Mouse (Mus musculus): ENCODE data around the gene Fbn1. TPM values are rescaled to one million over a fixed set of nuclear protein-coding genes. Genes with fewer than 3 reads are reported as not detected.

Gene Fbn1
- polyA plus RNA-seq, 1 experiment from 2014 or later = 17.2 TPM

DNA sequence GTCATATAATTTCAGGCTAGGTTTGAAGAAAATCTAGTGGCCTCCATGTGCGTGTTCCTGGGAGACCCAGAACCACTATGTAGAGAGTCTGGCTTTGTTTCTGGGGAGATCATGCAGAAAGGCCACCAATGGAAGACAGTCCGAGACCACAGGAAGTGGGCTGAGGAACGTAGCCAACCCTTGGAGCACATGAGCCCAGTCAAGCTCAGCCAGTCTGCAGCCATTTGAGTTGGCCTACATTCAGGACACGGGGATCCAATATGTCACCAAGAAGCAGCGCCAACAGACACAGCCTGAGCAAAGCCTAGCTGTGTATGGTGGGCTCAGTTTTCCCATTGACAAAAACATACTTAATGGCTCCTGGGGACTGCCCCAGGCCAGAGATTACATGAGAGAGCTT is 11.1 kb downstream of the Fbn1 start:
- no peak for ATAC-seq (ENCODE audit: low FRiP score, low TSS enrichment)
- WGBS = 86% methylated on average over 5 of the region's 5 CpGs
- Histone ChIP-seq H3K9ac (ENCODE audit: low read length) (no peak overlapping the region), H3K27me3 (ENCODE audit: control insufficient read depth, insufficient read depth, low read length) (no peaks in the 10 kb centered on the region), H3K9me3 (ENCODE audit: control insufficient read depth, low read length) (no peaks in the 10 kb centered on the region), H3K4me3 (ENCODE audit: low read depth, low read length) (no peak overlapping the region), H3K4me2 (replicated peaks; ENCODE audit: low read depth) (no peak overlapping the region), H3K4me1 (replicated peaks; ENCODE audit: control insufficient read depth, insufficient read depth) (no peaks in the 10 kb centered on the region; the same call in 1 of the 2 replicates), H3K27ac (replicated peaks) (no peak overlapping the region; the same call in 1 of the 2 replicates), H3K36me3 (ENCODE audit: control insufficient read depth, insufficient read depth, low read length) (no peaks in the 10 kb centered on the region)
- no peak for TF ChIP-seq EP300 (optimal IDR thresholded peaks at IDR 0.05)
- no peak for TF ChIP-seq CTCF (IDR thresholded peaks at IDR 0.05; ENCODE audit: low read depth)
- DNase-seq (ENCODE audit: low spot score) = no peak

DNA sequence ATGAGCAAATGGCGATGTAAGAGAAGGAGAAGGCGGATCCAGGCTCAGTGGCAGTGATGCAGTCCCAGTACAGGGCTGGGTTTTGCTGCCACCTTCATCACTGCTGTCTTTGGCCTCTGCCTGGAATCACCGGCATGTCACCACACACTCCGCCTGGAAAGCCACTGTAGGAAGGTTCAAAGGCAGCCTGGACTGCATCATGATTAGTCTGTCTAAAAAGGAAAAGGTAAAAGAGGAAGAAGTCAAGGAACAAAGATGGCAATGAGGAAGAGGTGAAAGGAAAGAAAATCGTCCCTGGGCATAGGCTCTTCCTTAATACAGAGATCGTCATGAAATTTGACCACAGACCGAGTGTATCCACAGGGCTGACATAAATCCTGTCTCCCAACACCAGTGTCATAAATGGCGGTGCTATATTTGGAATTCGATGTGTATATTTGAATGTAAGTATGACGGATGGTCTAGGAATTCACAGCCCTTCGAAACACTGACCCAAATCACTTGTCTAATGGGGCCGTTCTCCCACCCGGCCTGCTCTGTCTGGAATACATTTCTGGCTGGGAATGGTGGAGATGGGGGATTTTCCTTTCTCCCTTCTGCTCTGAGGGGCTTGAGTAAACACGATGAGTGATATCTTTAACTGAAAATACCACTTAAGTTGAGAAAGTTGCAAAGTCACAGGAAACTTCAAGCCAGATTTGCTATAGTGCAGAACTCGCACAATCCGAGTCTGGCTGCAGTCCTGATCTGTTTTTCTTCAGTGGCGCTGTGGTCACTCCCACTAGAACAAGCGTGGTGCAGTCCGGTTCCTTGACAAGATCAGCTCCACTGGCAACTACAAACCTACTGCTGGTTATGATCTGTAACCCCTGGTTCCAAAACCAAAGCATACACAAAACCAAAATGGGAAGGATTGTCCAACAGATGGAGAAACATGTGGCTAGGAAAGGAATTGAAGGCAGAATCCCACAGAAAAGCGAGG is 12.7 kb downstream of the Fbn1 start:
- H3K36me3 ChIP-seq (ENCODE audit: control insufficient read depth, insufficient read depth, low read length) = no peaks in the 10 kb centered on the region
- no peaks in the 10 kb centered on the region for H3K27me3 ChIP-seq (ENCODE audit: control insufficient read depth, insufficient read depth, low read length)
- no peak overlapping the region for H3K4me2 ChIP-seq (replicated peaks; ENCODE audit: low read depth)
- H3K27ac ChIP-seq (replicated peaks) = 0 out of 2 replicates have a peak overlapping the region, but pooled peaks have one; percentile 36
- TF ChIP-seq CTCF (IDR thresholded peaks at IDR 0.05; ENCODE audit: low read depth) (peak; percentile 7; the same call in 1 of the 2 replicates), EP300 (optimal IDR thresholded peaks at IDR 0.05) (peak; percentile 32)
- ATAC-seq (ENCODE audit: low FRiP score, low TSS enrichment) (peak; percentile 26; the same call in 1 of the 2 replicates), DNase-seq (ENCODE audit: low spot score) (no peak)
- H3K4me3 ChIP-seq (ENCODE audit: low read depth, low read length) = no peak overlapping the region
- 59% methylated on average over 20 of the region's 20 CpGs for WGBS
- H3K4me1 ChIP-seq (replicated peaks; ENCODE audit: control insufficient read depth, insufficient read depth) = no peaks in the 10 kb centered on the region; the same call in 1 of the 2 replicates
- no peak overlapping the region for H3K9ac ChIP-seq (ENCODE audit: low read length)
- no peaks in the 10 kb centered on the region for H3K9me3 ChIP-seq (ENCODE audit: control insufficient read depth, low read length)

DNA sequence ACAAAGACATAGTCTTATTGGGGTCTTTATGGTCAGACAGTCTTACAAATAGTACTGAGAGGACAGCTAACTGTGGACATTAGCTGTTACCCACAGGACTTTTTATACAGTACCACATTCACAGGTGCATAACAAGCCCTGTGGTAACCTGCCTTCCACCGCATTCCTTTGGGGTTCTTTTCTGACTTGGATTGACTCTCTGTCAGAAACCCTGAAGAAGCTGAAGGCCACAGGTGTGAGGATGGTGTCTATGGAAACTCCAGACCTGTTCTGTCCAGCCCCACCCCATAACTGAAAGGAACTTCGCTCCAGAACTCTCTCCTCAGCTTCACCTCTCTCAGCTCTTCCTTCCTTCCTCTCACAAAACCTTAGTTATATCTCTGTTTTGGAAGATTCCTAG is 13.5 kb downstream of the Fbn1 start:
- H3K4me2 ChIP-seq (replicated peaks; ENCODE audit: low read depth) = no peak overlapping the region
- H3K27me3 ChIP-seq (ENCODE audit: control insufficient read depth, insufficient read depth, low read length) = no peaks in the 10 kb centered on the region
- no peak overlapping the region for H3K27ac ChIP-seq (replicated peaks)
- no peak for TF ChIP-seq CTCF (IDR thresholded peaks at IDR 0.05; ENCODE audit: low read depth)
- DNase-seq (ENCODE audit: low spot score) = no peak
- H3K9me3 ChIP-seq (ENCODE audit: control insufficient read depth, low read length) = no peaks in the 10 kb centered on the region
- WGBS = 84% methylated on average over 2 of the region's 2 CpGs
- no peaks in the 10 kb centered on the region; the same call in 1 of the 2 replicates for H3K4me1 ChIP-seq (replicated peaks; ENCODE audit: control insufficient read depth, insufficient read depth)
- H3K36me3 ChIP-seq (ENCODE audit: control insufficient read depth, insufficient read depth, low read length) = no peaks in the 10 kb centered on the region
- no peak for ATAC-seq (ENCODE audit: low FRiP score, low TSS enrichment)
- H3K4me3 ChIP-seq (ENCODE audit: low read depth, low read length) = no peak overlapping the region
- H3K9ac ChIP-seq (ENCODE audit: low read length) = no peak overlapping the region

DNA sequence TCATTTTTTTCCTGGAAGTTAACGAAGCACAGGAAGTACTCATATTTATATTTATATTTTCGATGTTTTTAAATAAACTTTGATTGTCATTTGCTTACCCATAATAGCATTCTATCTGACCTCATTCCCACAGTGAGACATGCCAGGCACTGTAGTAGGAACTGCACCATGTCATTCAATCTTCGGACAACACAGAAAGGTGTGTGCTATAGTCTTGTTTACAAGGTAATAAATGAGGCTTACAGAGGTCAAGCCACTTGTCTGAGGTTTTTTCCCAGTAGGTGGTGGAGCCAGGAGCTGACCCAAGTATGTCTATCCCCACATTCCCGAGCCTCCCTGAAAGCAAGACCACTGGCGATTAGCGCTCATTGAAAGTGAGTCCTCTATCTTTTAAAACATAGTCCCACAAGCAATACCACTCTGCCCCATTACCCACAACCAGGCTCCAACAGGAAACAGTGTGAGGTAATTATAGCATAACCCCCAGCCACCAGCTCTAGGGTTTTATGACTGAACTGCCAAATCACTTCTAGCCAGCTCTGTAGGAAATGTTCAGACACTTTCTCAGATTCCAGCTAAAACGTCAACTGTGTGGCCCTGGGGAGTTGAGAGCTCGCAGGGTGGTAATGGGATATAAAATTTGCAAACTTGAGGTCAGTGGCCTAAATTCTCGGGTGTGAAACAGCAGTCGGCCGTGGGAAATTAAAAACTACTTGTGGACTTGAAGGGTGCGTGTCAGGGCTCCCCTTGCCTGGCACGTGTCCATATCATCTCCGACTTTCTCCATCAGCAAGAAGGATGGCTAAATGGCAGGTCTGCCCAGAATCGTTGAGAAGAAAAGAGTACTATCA is 15.5 kb downstream of the Fbn1 start:
- TF ChIP-seq EP300 (optimal IDR thresholded peaks at IDR 0.05) (no peak), CTCF (IDR thresholded peaks at IDR 0.05; ENCODE audit: low read depth) (no peak)
- no peaks in the 10 kb centered on the region for H3K36me3 ChIP-seq (ENCODE audit: control insufficient read depth, insufficient read depth, low read length)
- no peaks in the 10 kb centered on the region for H3K27me3 ChIP-seq (ENCODE audit: control insufficient read depth, insufficient read depth, low read length)
- H3K27ac ChIP-seq (replicated peaks) = no peak overlapping the region
- ATAC-seq (ENCODE audit: low FRiP score, low TSS enrichment) (no peak), DNase-seq (ENCODE audit: low spot score) (no peak)
- no peaks in the 10 kb centered on the region; the same call in 1 of the 2 replicates for H3K4me1 ChIP-seq (replicated peaks; ENCODE audit: control insufficient read depth, insufficient read depth)
- H3K9ac ChIP-seq (ENCODE audit: low read length) = no peak overlapping the region
- H3K4me2 ChIP-seq (replicated peaks; ENCODE audit: low read depth) = no peak overlapping the region
- WGBS = 53% methylated on average over 15 of the region's 15 CpGs
- H3K4me3 ChIP-seq (ENCODE audit: low read depth, low read length) = no peak overlapping the region
- no peaks in the 10 kb centered on the region for H3K9me3 ChIP-seq (ENCODE audit: control insufficient read depth, low read length)

DNA sequence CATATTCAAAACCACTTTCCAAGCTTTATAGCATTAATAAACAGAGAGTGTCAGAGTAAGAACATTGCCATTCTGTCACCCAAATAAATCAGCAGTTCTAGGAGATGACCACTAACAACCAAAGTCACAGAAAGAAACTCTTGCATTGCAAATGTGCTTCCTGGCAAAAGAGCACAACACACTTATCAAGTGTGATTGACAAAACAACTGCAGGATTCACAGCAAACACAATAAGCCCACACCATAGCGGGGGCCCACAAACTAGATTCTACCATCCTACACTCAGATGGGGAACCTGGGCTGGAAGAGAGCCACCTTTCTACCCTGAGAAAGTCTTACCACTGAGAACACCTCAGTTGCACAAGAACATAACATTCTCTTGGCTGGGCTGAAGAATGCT is 17.8 kb downstream of the Fbn1 start:
- DNase-seq (ENCODE audit: low spot score) (no peak), ATAC-seq (ENCODE audit: low FRiP score, low TSS enrichment) (no peak)
- Histone ChIP-seq H3K4me2 (replicated peaks; ENCODE audit: low read depth) (no peak overlapping the region), H3K9ac (ENCODE audit: low read length) (no peak overlapping the region), H3K4me1 (replicated peaks; ENCODE audit: control insufficient read depth, insufficient read depth) (no peaks in the 10 kb centered on the region; the same call in 1 of the 2 replicates), H3K36me3 (ENCODE audit: control insufficient read depth, insufficient read depth, low read length) (no peaks in the 10 kb centered on the region), H3K9me3 (ENCODE audit: control insufficient read depth, low read length) (no peaks in the 10 kb centered on the region), H3K27me3 (ENCODE audit: control insufficient read depth, insufficient read depth, low read length) (no peaks in the 10 kb centered on the region), H3K4me3 (ENCODE audit: low read depth, low read length) (no peak overlapping the region), H3K27ac (replicated peaks) (no peak overlapping the region)
- 100% methylated on average over 1 of the region's 1 CpGs for WGBS
- TF ChIP-seq CTCF (IDR thresholded peaks at IDR 0.05; ENCODE audit: low read depth) = no peak
- TF ChIP-seq EP300 (optimal IDR thresholded peaks at IDR 0.05) = no peak

Data from stomach, postnatal 0 days (tissue).